Mouse (Mus musculus): ENCODE measurements around the gene Ormdl3. TPM values are rescaled to one million over a fixed set of nuclear protein-coding genes. Genes with fewer than 3 reads are reported as not detected.

Gene Ormdl3
- total and polyA plus RNA-seq, 3 experiments, result 52.7 to 93.7 TPM; not detected in 1

Other genes starting within 250 kb of the Ormdl3 start
- gene Ppp1r1b, start 239.0 kb downstream of the Ormdl3 start, total RNA-seq (2012; rRNA removed), result 25.4 and 35.2 TPM in 2 replicates
- gene Ppp1r1b, start 239.0 kb downstream of the Ormdl3 start, polyA plus RNA-seq (2012; ENCODE audit: insufficient read depth in 1 of 2, insufficient read length in 2 of 2, low read depth in 1 of 2, low replicate concordance in 2 of 2, missing spikeins in 1 of 2), result 100 to 1,000 TPM in 1 of 2 experiments, not detected in 1; 114 TPM
- gene Stard3, start 229.0 kb downstream of the Ormdl3 start, total RNA-seq (2012; rRNA removed), result 61.7 and 62.5 TPM in 2 replicates
- gene Stard3, start 229.0 kb downstream of the Ormdl3 start, polyA plus RNA-seq (2012; ENCODE audit: insufficient read depth in 1 of 2, insufficient read length in 2 of 2, low read depth in 1 of 2, low replicate concordance in 2 of 2, missing spikeins in 1 of 2), result 10 to 100 TPM in 1 of 2 experiments, not detected in 1; 53.0 TPM
- not detected in 2 replicates for gene Tcap, start 203.6 kb downstream of the Ormdl3 start, total RNA-seq (2012; rRNA removed)
- under 1 TPM in 1 of 2 experiments, not detected in 1; 0.07 TPM for gene Tcap, start 203.6 kb downstream of the Ormdl3 start, polyA plus RNA-seq (2012; ENCODE audit: insufficient read depth in 1 of 2, insufficient read length in 2 of 2, low read depth in 1 of 2, low replicate concordance in 2 of 2, missing spikeins in 1 of 2)
- gene Pnmt, start 200.9 kb downstream of the Ormdl3 start, total RNA-seq (2012; rRNA removed), result not detected in 2 replicates
- gene Pnmt, start 200.9 kb downstream of the Ormdl3 start, polyA plus RNA-seq (2012; ENCODE audit: insufficient read depth in 1 of 2, insufficient read length in 2 of 2, low read depth in 1 of 2, low replicate concordance in 2 of 2, missing spikeins in 1 of 2), result not detected
- 5.9 and 7.4 TPM in 2 replicates for gene Pgap3, start 186.9 kb downstream of the Ormdl3 start, total RNA-seq (2012; rRNA removed)
- gene Pgap3, start 186.9 kb downstream of the Ormdl3 start, polyA plus RNA-seq (2012; ENCODE audit: insufficient read depth in 1 of 2, insufficient read length in 2 of 2, low read depth in 1 of 2, low replicate concordance in 2 of 2, missing spikeins in 1 of 2), result 1 to 10 TPM in 1 of 2 experiments, not detected in 1; 8.4 TPM
- gene Erbb2, start 174.9 kb downstream of the Ormdl3 start, total RNA-seq (2012; rRNA removed), result not detected in 2 replicates
- gene Erbb2, start 174.9 kb downstream of the Ormdl3 start, polyA plus RNA-seq (2012; ENCODE audit: insufficient read depth in 1 of 2, insufficient read length in 2 of 2, low read depth in 1 of 2, low replicate concordance in 2 of 2, missing spikeins in 1 of 2), result not detected
- 74.0 and 93.2 TPM in 2 replicates for gene Mien1, start 148.4 kb downstream of the Ormdl3 start, total RNA-seq (2012; rRNA removed)
- gene Mien1, start 148.4 kb downstream of the Ormdl3 start, polyA plus RNA-seq (2012; ENCODE audit: insufficient read depth in 1 of 2, insufficient read length in 2 of 2, low read depth in 1 of 2, low replicate concordance in 2 of 2, missing spikeins in 1 of 2), result 10 to 100 TPM in 1 of 2 experiments, not detected in 1; 71.6 TPM
- gene Grb7, start 141.0 kb downstream of the Ormdl3 start, total RNA-seq (2012; rRNA removed), result not detected in 2 replicates
- under 1 TPM in 1 of 2 experiments, not detected in 1; 0.21 TPM for gene Grb7, start 141.0 kb downstream of the Ormdl3 start, polyA plus RNA-seq (2012; ENCODE audit: insufficient read depth in 1 of 2, insufficient read length in 2 of 2, low read depth in 1 of 2, low replicate concordance in 2 of 2, missing spikeins in 1 of 2)
- gene Ikzf3, start 41.3 kb downstream of the Ormdl3 start, total RNA-seq (2012; rRNA removed), result 0.12 TPM in 1 of 2 replicates, not detected in the other
- gene Ikzf3, start 41.3 kb downstream of the Ormdl3 start, polyA plus RNA-seq (2012; ENCODE audit: insufficient read depth in 1 of 2, insufficient read length in 2 of 2, low read depth in 1 of 2, low replicate concordance in 2 of 2, missing spikeins in 1 of 2), result not detected
- 0.12 and 0.42 TPM in 2 replicates for gene Zpbp2, start 36.3 kb downstream of the Ormdl3 start, total RNA-seq (2012; rRNA removed)
- under 1 TPM in 1 of 2 experiments, not detected in 1; 0.58 TPM for gene Zpbp2, start 36.3 kb downstream of the Ormdl3 start, polyA plus RNA-seq (2012; ENCODE audit: insufficient read depth in 1 of 2, insufficient read length in 2 of 2, low read depth in 1 of 2, low replicate concordance in 2 of 2, missing spikeins in 1 of 2)
- gene Lrrc3c, start 10.9 kb upstream of the Ormdl3 start, total RNA-seq (2012; rRNA removed), result not detected in 2 replicates
- not detected for gene Lrrc3c, start 10.9 kb upstream of the Ormdl3 start, polyA plus RNA-seq (2012; ENCODE audit: insufficient read depth in 1 of 2, insufficient read length in 2 of 2, low read depth in 1 of 2, low replicate concordance in 2 of 2, missing spikeins in 1 of 2)
- gene Gm12355, start 38.3 kb upstream of the Ormdl3 start, total RNA-seq (2012; rRNA removed), result 2.1 and 3.4 TPM in 2 replicates
- gene Gm12355, start 38.3 kb upstream of the Ormdl3 start, polyA plus RNA-seq (2012; ENCODE audit: insufficient read depth in 1 of 2, insufficient read length in 2 of 2, low read depth in 1 of 2, low replicate concordance in 2 of 2, missing spikeins in 1 of 2), result under 1 TPM in 1 of 2 experiments, not detected in 1; 0.58 TPM
- not detected in 2 replicates for gene Gsdma3, start 39.0 kb upstream of the Ormdl3 start, total RNA-seq (2012; rRNA removed)
- gene Gsdma3, start 39.0 kb upstream of the Ormdl3 start, polyA plus RNA-seq (2012; ENCODE audit: insufficient read depth in 1 of 2, insufficient read length in 2 of 2, low read depth in 1 of 2, low replicate concordance in 2 of 2, missing spikeins in 1 of 2), result not detected
- gene Gsdma2, start 59.4 kb upstream of the Ormdl3 start, total RNA-seq (2012; rRNA removed), result not detected in 2 replicates
- not detected for gene Gsdma2, start 59.4 kb upstream of the Ormdl3 start, polyA plus RNA-seq (2012; ENCODE audit: insufficient read depth in 1 of 2, insufficient read length in 2 of 2, low read depth in 1 of 2, low replicate concordance in 2 of 2, missing spikeins in 1 of 2)
- 0.23 and 0.62 TPM in 2 replicates for gene Gsdma, start 77.0 kb upstream of the Ormdl3 start, total RNA-seq (2012; rRNA removed)
- 1 to 10 TPM in 1 of 2 experiments, not detected in 1; 1.2 TPM for gene Gsdma, start 77.0 kb upstream of the Ormdl3 start, polyA plus RNA-seq (2012; ENCODE audit: insufficient read depth in 1 of 2, insufficient read length in 2 of 2, low read depth in 1 of 2, low replicate concordance in 2 of 2, missing spikeins in 1 of 2)
- gene Psmd3, start 95.2 kb upstream of the Ormdl3 start, total RNA-seq (2012; rRNA removed), result 350 and 385 TPM in 2 replicates
- gene Psmd3, start 95.2 kb upstream of the Ormdl3 start, polyA plus RNA-seq (2012; ENCODE audit: insufficient read depth in 1 of 2, insufficient read length in 2 of 2, low read depth in 1 of 2, low replicate concordance in 2 of 2, missing spikeins in 1 of 2), result 100 to 1,000 TPM; 214 to 417 TPM
- gene Csf3, start 113.9 kb upstream of the Ormdl3 start, total RNA-seq (2012; rRNA removed), result not detected in 2 replicates
- under 1 TPM in 1 of 2 experiments, not detected in 1; 0.18 TPM for gene Csf3, start 113.9 kb upstream of the Ormdl3 start, polyA plus RNA-seq (2012; ENCODE audit: insufficient read depth in 1 of 2, insufficient read length in 2 of 2, low read depth in 1 of 2, low replicate concordance in 2 of 2, missing spikeins in 1 of 2)
- gene Med24, start 142.1 kb upstream of the Ormdl3 start, total RNA-seq (2012; rRNA removed), result 37.5 and 41.4 TPM in 2 replicates
- gene Med24, start 142.1 kb upstream of the Ormdl3 start, polyA plus RNA-seq (2012; ENCODE audit: insufficient read depth in 1 of 2, insufficient read length in 2 of 2, low read depth in 1 of 2, low replicate concordance in 2 of 2, missing spikeins in 1 of 2), result 10 to 100 TPM in 1 of 2 experiments, not detected in 1; 89.8 TPM
- gene Thra, start 153.3 kb upstream of the Ormdl3 start, total RNA-seq (2012; rRNA removed), result 22.0 and 29.6 TPM in 2 replicates
- gene Thra, start 153.3 kb upstream of the Ormdl3 start, polyA plus RNA-seq (2012; ENCODE audit: insufficient read depth in 1 of 2, insufficient read length in 2 of 2, low read depth in 1 of 2, low replicate concordance in 2 of 2, missing spikeins in 1 of 2), result 10 to 100 TPM in 1 of 2 experiments, not detected in 1; 50.9 TPM
- 1.9 and 2.0 TPM in 2 replicates for gene Nr1d1, start 188.0 kb upstream of the Ormdl3 start, total RNA-seq (2012; rRNA removed)
- 1 to 10 TPM in 1 of 2 experiments, not detected in 1; 5.6 TPM for gene Nr1d1, start 188.0 kb upstream of the Ormdl3 start, polyA plus RNA-seq (2012; ENCODE audit: insufficient read depth in 1 of 2, insufficient read length in 2 of 2, low read depth in 1 of 2, low replicate concordance in 2 of 2, missing spikeins in 1 of 2)
- gene Msl1, start 208.1 kb upstream of the Ormdl3 start, total RNA-seq (2012; rRNA removed), result 35.0 and 37.1 TPM in 2 replicates
- gene Msl1, start 208.1 kb upstream of the Ormdl3 start, polyA plus RNA-seq (2012; ENCODE audit: insufficient read depth in 1 of 2, insufficient read length in 2 of 2, low read depth in 1 of 2, low replicate concordance in 2 of 2, missing spikeins in 1 of 2), result 10 to 100 TPM in 1 of 2 experiments, not detected in 1; 49.4 TPM
- gene Casc3, start 217.5 kb upstream of the Ormdl3 start, total RNA-seq (2012; rRNA removed), result 18.2 and 20.9 TPM in 2 replicates
- 10 to 100 TPM; 58.6 to 61.0 TPM for gene Casc3, start 217.5 kb upstream of the Ormdl3 start, polyA plus RNA-seq (2012; ENCODE audit: insufficient read depth in 1 of 2, insufficient read length in 2 of 2, low read depth in 1 of 2, low replicate concordance in 2 of 2, missing spikeins in 1 of 2)
- 0.46 and 0.58 TPM in 2 replicates for gene Rapgefl1, start 249.4 kb upstream of the Ormdl3 start, total RNA-seq (2012; rRNA removed)
- gene Rapgefl1, start 249.4 kb upstream of the Ormdl3 start, polyA plus RNA-seq (2012; ENCODE audit: insufficient read depth in 1 of 2, insufficient read length in 2 of 2, low read depth in 1 of 2, low replicate concordance in 2 of 2, missing spikeins in 1 of 2), result 1 to 10 TPM in 1 of 2 experiments, not detected in 1; 1.4 TPM

Measured in MEL (cell line).